10 mouse cellular contexts compared by ENCODE assay signal in the genomic region with DNA sequence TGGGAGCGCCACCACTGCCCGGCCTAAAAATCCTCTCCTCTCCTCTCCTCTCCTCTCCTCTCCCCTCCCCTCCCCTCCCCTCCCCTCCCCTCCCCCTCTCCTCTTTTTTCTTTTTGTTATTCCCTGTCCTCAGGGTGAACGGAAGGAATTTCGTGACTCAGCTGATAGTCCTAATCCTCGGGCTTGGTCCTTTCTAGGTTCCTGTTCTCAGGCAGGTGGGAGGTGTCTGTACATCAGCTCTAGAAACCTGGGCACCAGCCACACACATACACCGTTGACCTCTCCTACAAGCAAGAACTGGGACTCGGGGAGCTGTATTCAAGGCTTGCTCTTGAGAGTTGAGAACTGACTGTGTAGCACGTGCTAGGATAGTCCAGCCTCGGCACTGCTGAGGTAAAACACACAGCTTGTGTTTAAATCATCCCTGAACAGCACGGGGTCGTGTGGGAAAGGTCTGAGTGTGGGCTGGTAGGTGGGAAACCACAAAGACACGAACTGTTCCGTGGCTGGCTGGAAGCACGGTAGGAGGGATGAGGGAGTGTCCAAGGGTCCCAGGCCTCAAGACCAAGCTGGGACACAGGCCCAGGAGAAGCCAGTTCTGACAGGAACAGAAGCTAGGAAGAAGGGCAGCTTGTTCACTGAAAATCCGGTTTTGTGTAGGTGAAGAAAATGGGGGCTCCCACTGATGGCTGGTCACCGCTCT. TPM values are rescaled to one million over a fixed set of nuclear protein-coding genes. Genes with fewer than 3 reads are reported as not detected.
DNase-seq lines count a peak whose midpoint lies in the region; ATAC-seq and TF ChIP-seq lines count a peak whose summit lies in the region.
"Had no signal": no experiment of that assay in that cellular context is flagged by ENCODE, and none has a peak within 500 bp of the region (broad histone marks: within the 10 kb centered on the region; RNA-seq: fewer than 3 reads in every experiment).

No protein-coding gene starts in this region.

- no peak for DNase-seq in intestine, embryonic 14.5 days (ENCODE audit: low spot score)
- peak; percentile 43 for DNase-seq in ES-E14 (ENCODE audit: low read depth, low spot score)
- DNase-seq in liver, embryonic 13.5 days = no peak
- DNase-seq in left cerebral cortex, adult 8-10 months (ENCODE audit: low spot score in 2 of 2) = no peak
- DNase-seq in cerebellum, adult 8-10 months = no peak
- DNase-seq: adrenal gland, adult 2 months; kidney, adult 18-20 months; layer of hippocampus, postnatal 36 days had no signal

- peaks cover 67% of the 10 kb centered on the region for H3K4me1 ChIP-seq in intestine, embryonic 14.5 days (replicated peaks; ENCODE audit: control insufficient read depth, insufficient read depth, low read length)
- peaks cover 17% of the 10 kb centered on the region for H3K4me1 ChIP-seq in intestine, postnatal 0 days (replicated peaks; ENCODE audit: control insufficient read depth, insufficient read depth, low read length)
- peaks cover 14 to 56% of the 10 kb centered on the region in 2 experiments for H3K4me1 ChIP-seq in ES-E14 (ENCODE audit: control insufficient read depth in 2 of 2, insufficient read depth in 2 of 2, low read length in 2 of 2, poor library complexity in 1 of 2)
- H3K4me1 ChIP-seq in forebrain, embryonic 13.5 days = peaks cover 85% of the 10 kb centered on the region
- peaks cover 96% of the 10 kb centered on the region for H3K4me1 ChIP-seq in liver, embryonic 13.5 days (replicated peaks)

- 67% methylated on average over 16 of the region's 16 CpGs for WGBS in intestine, embryonic 14.5 days
- WGBS in intestine, postnatal 0 days = 77% methylated on average over 16 of the region's 16 CpGs
- 46% methylated on average over 16 of the region's 16 CpGs for WGBS in forebrain, embryonic 13.5 days
- WGBS in liver, embryonic 13.5 days (ENCODE audit: insufficient replicate concordance) = 48% methylated on average over 16 of the region's 16 CpGs

- H3K36me3 ChIP-seq in intestine, embryonic 14.5 days (ENCODE audit: control insufficient read depth, insufficient read depth, low read length) = no peaks in the 10 kb centered on the region
- H3K36me3 ChIP-seq in intestine, postnatal 0 days (ENCODE audit: control insufficient read depth, insufficient read depth) = no peaks in the 10 kb centered on the region
- no peaks in the 10 kb centered on the region for H3K36me3 ChIP-seq in ES-E14 (ENCODE audit: control insufficient read depth, insufficient read depth, low read length, poor library complexity, severe bottlenecking)
- H3K36me3 ChIP-seq in forebrain, embryonic 13.5 days (ENCODE audit: poor library complexity, severe bottlenecking) = no peaks in the 10 kb centered on the region
- H3K36me3 ChIP-seq in liver, embryonic 13.5 days = peaks cover 4% of the 10 kb centered on the region; the same call in 1 of the 2 replicates

- H3K27ac ChIP-seq in intestine, embryonic 14.5 days (ENCODE audit: low read depth) = peak overlapping the region; percentile 57; the same call in 1 of the 2 replicates
- no peak overlapping the region for H3K27ac ChIP-seq in intestine, postnatal 0 days (ENCODE audit: low read depth, low read length)
- peak overlapping the region; percentile 86 for H3K27ac ChIP-seq in ES-E14 (ENCODE audit: insufficient read depth, low read depth, low read length, poor library complexity, severe bottlenecking)
- peak overlapping the region; percentile 100 for H3K27ac ChIP-seq in forebrain, embryonic 13.5 days
- peak overlapping the region; percentile 30; the same call in 1 of the 2 replicates for H3K27ac ChIP-seq in liver, embryonic 13.5 days

- H3K9me3 ChIP-seq in intestine, embryonic 14.5 days (ENCODE audit: control insufficient read depth, low read length) = no peaks in the 10 kb centered on the region
- H3K9me3 ChIP-seq in intestine, postnatal 0 days (ENCODE audit: control insufficient read depth) = no peaks in the 10 kb centered on the region
- H3K9me3 ChIP-seq in ES-E14 (ENCODE audit: control insufficient read depth, insufficient read depth, low read depth, low read length) = no peaks in the 10 kb centered on the region
- H3K9me3 ChIP-seq in forebrain, embryonic 13.5 days (replicated peaks) = no peaks in the 10 kb centered on the region
- no peaks in the 10 kb centered on the region for H3K9me3 ChIP-seq in liver, embryonic 13.5 days (replicated peaks)

- ATAC-seq in intestine, embryonic 14.5 days (replicated peaks; ENCODE audit: low FRiP score, low TSS enrichment, low read depth) = no peak
- no peak for ATAC-seq in intestine, postnatal 0 days
- no peak for ATAC-seq in forebrain, embryonic 13.5 days
- ATAC-seq in liver, embryonic 13.5 days (ENCODE audit: low read depth) = no peak

- no peak overlapping the region for H3K4me2 ChIP-seq in intestine, embryonic 14.5 days (ENCODE audit: low read length)
- no peak overlapping the region for H3K4me2 ChIP-seq in intestine, postnatal 0 days (replicated peaks; ENCODE audit: low read depth)
- H3K4me2 ChIP-seq in forebrain, embryonic 13.5 days = peak overlapping the region; percentile 91; the same call in 1 of the 2 replicates
- H3K4me2 ChIP-seq in liver, embryonic 13.5 days = no peak overlapping the region

- in situ Hi-C loops in ES-E14 (cut with MboI; ENCODE audit: low sequenced_read_pairs in 2 of 2, unreplicated experiment in 2 of 2) = no loop called here

- no peak overlapping the region for H3K4me3 ChIP-seq in intestine, embryonic 14.5 days (ENCODE audit: low read depth, low read length)
- no peak overlapping the region for H3K4me3 ChIP-seq in intestine, postnatal 0 days (ENCODE audit: low read depth, low read length)
- peak overlapping the region in 1 of 2 experiments; percentile 16; a peak in 2 of 4 replicates for H3K4me3 ChIP-seq in ES-E14 (ENCODE audit: insufficient read depth in 1 of 2, low read depth in 1 of 2, low read length in 2 of 2, poor library complexity in 1 of 2, severe bottlenecking in 1 of 2)
- no peak overlapping the region for H3K4me3 ChIP-seq in forebrain, embryonic 13.5 days
- no peak overlapping the region for H3K4me3 ChIP-seq in liver, embryonic 13.5 days (replicated peaks)

- TF ChIP-seq CTCF in intestine, postnatal 0 days (IDR thresholded peaks at IDR 0.05; ENCODE audit: low read depth) = no peak

- H3K9ac ChIP-seq in intestine, embryonic 14.5 days (ENCODE audit: low read length) = no peak overlapping the region
- H3K9ac ChIP-seq in intestine, postnatal 0 days (ENCODE audit: low read depth, low read length) = no peak overlapping the region
- H3K9ac ChIP-seq in ES-E14 (ENCODE audit: insufficient read depth, low read depth, low read length, poor library complexity, severe bottlenecking) = peak overlapping the region; percentile 20; the same call in 1 of the 2 replicates
- H3K9ac ChIP-seq in forebrain, embryonic 13.5 days = peak overlapping the region; percentile 48
- H3K9ac ChIP-seq in liver, embryonic 13.5 days = peak overlapping the region; percentile 52; the same call in 1 of the 2 replicates

- peaks cover 1% of the 10 kb centered on the region; the same call in 1 of the 2 replicates for H3K27me3 ChIP-seq in intestine, embryonic 14.5 days (replicated peaks; ENCODE audit: control insufficient read depth, insufficient read depth, low read length)
- no peaks in the 10 kb centered on the region; the same call in 1 of the 2 replicates for H3K27me3 ChIP-seq in intestine, postnatal 0 days (replicated peaks; ENCODE audit: control insufficient read depth, insufficient read depth, low read length)
- no peaks in the 10 kb centered on the region for H3K27me3 ChIP-seq in forebrain, embryonic 13.5 days
- H3K27me3 ChIP-seq in liver, embryonic 13.5 days = no peaks in the 10 kb centered on the region

TF ChIP-seq in ES-E14, 5 proteins besides CTCF, POLR2A, EP300 and RAD21:
- TF ChIP-seq ZC3H11A (IDR thresholded peaks at IDR 0.05; ENCODE audit: borderline replicate concordance, low read depth, low read length) (no peak), MAFK (IDR thresholded peaks at IDR 0.05; ENCODE audit: insufficient read depth, low read depth, low read length) (no peak), ZNF384 (IDR thresholded peaks at IDR 0.05; ENCODE audit: low read depth, low read length) (no peak), CHD2 (IDR thresholded peaks at IDR 0.05; ENCODE audit: low read depth, low read length) (no peak), HCFC1 (IDR thresholded peaks at IDR 0.05; ENCODE audit: borderline replicate concordance, insufficient read depth, low read length) (no peak)

RNA-seq across cellular contexts. Expression of a gene that starts 58.0 kb away (rescaled TPM):
- polyA plus RNA-seq in intestine, embryonic 14.5 days (2014; fragmentation: Nextera tagmentation; extraction: Ambion mirVana) = 121 and 122 TPM in 2 replicates
- polyA plus RNA-seq in intestine, postnatal 0 days (2015; fragmentation: Nextera tagmentation; extraction: Ambion mirVana) = 23.1 and 23.7 TPM in 2 replicates
- total RNA-seq in ES-E14 (2012; rRNA removed) = 47.0 and 56.2 TPM in 2 replicates
- 66.9 and 79.8 TPM in 2 replicates for polyA plus RNA-seq in forebrain, embryonic 13.5 days (2015; fragmentation: Nextera tagmentation; extraction: Ambion mirVana)
- 75.6 and 75.9 TPM in 2 replicates for polyA plus RNA-seq in liver, embryonic 13.5 days (2015; fragmentation: Nextera tagmentation; extraction: Ambion mirVana)
- total RNA-seq in left cerebral cortex, adult 8-10 months (2022) = 1 to 10 TPM; 1.1 to 3.3 (median 2.5) TPM

Comparison
In these comparisons a context has a peak if more than half of its experiments do, and no peak if none do; other contexts are left out.
1. H3K9ac ChIP-seq: peak in ES-E14 (single experiment), forebrain, embryonic 13.5 days (single experiment) and liver, embryonic 13.5 days (single experiment); none in intestine, embryonic 14.5 days (single experiment) and intestine, postnatal 0 days (single experiment).